Mouse (Mus musculus): ENCODE measurements around the gene Lce1b.

Gene Lce1b

GRCm38 (mm10) chr3:92656826-92657225, at the start of gene Lce1b:
Lce1b (minus strand) TSS chr3:92656926.
- no peak for DNase-seq

- DNase-seq: no peak
Observed at GRCm38 (mm10) chr3:92694613-92695012, 37.9 kb upstream of the Lce1b start.

- DNase-seq: no peak
Observed at GRCm38 (mm10) chr3:92691688-92692087, 35.0 kb upstream of the Lce1b start.

GRCm38 (mm10) chr3:92689154-92689553, 32.4 kb upstream of the Lce1b start:
- DNase-seq: peak; percentile 4

GRCm38 (mm10) chr3:92687110-92687509, 30.4 kb upstream of the Lce1b start, which contains the start of gene Lce1d:
Lce1d (minus strand) TSS chr3:92687210.
- no peak for DNase-seq

GRCm38 (mm10) chr3:92678947-92679346, 22.2 kb upstream of the Lce1b start, which contains the start of gene Lce1c:
Lce1c (plus strand) TSS chr3:92679247.
- no peak for DNase-seq

- DNase-seq: no peak
Observed at GRCm38 (mm10) chr3:92670215-92670614, 13.5 kb upstream of the Lce1b start, which contains the start of gene Lce1a2. Lce1a2 (minus strand) TSS chr3:92670315.

- no peak for DNase-seq
Observed at GRCm38 (mm10) chr3:92648207-92648606, 8.5 kb downstream of the Lce1b start, which contains the start of gene Lce1a1. Lce1a1 (minus strand) TSS chr3:92648307.

- DNase-seq: no peak
Observed at GRCm38 (mm10) chr3:92639854-92640253, 16.9 kb downstream of the Lce1b start.

- DNase-seq: no peak
Observed at GRCm38 (mm10) chr3:92638653-92638991, 18.1 kb downstream of the Lce1b start.

GRCm38 (mm10) chr3:92637745-92638652, 18.7 kb downstream of the Lce1b start:
- DNase-seq: peak; percentile 88

- DNase-seq: no peak
Observed at GRCm38 (mm10) chr3:92621560-92621959, 35.2 kb downstream of the Lce1b start, which contains the start of gene Lce6a. Lce6a (minus strand) TSS chr3:92621660.

- no peak for DNase-seq
Observed at GRCm38 (mm10) chr3:92609804-92610203, 46.9 kb downstream of the Lce1b start.

GRCm38 (mm10) chr3:92607392-92607791, 49.3 kb downstream of the Lce1b start, which contains the start of gene 2210017I01Rik:
2210017I01Rik (minus strand) TSS chr3:92607492.
- DNase-seq: no peak
